In genomic region chr3:27190865-27191264, GRCm38 (mm10) we compare ENCODE assay signal across 21 mouse cellular contexts. TPM values are rescaled to one million over a fixed set of nuclear protein-coding genes. Genes with fewer than 3 reads are reported as not detected.
A peak's percentile ranks its signal among the peaks of the same experiment; 100 is the strongest.
DNase-seq lines count a peak whose midpoint lies in the region; ATAC-seq and TF ChIP-seq lines count a peak whose summit lies in the region.
"Had no signal": no experiment of that assay in that cellular context is flagged by ENCODE, and none has a peak within 500 bp of the region (broad histone marks: within the 10 kb centered on the region; RNA-seq: fewer than 3 reads in every experiment).

No protein-coding gene starts in this region.

- no peak overlapping the region for H3K27ac ChIP-seq in intestine, embryonic 14.5 days (ENCODE audit: low read depth)
- no peak overlapping the region for H3K27ac ChIP-seq in intestine, embryonic 15.5 days
- H3K27ac ChIP-seq in bone marrow macrophage, adult 2 months (ENCODE audit: insufficient read depth, low read depth, low read length): peak overlapping the region; percentile 99
- H3K27ac ChIP-seq in stomach, embryonic 16.5 days (ENCODE audit: low read length): peak overlapping the region; percentile 70
- H3K27ac ChIP-seq in hindbrain, embryonic 12.5 days: no peak overlapping the region
- H3K27ac ChIP-seq: embryonic facial prominence, embryonic 13.5 days; gastrocnemius, adult 2 months; hindbrain, embryonic 14.5 days had no signal

- DNase-seq in intestine, embryonic 14.5 days (ENCODE audit: low spot score): no peak
- peak; percentile 81 for DNase-seq in ES-CJ7 (ENCODE audit: low read depth, low spot score)
- no peak for DNase-seq in adrenal gland, adult (ENCODE audit: inconsistent age in 2 of 2, low spot score in 1 of 2)
- DNase-seq in right cerebral cortex, postnatal 10 days (ENCODE audit: low spot score in 2 of 2): no peak
- DNase-seq: adrenal gland, adult 8-10 months; cerebellum, adult 11-12 months; cerebellum, adult 9-10 months; cerebellum, postnatal 36 days; gastrocnemius, adult 2 months; gastrocnemius, postnatal 25 days; heart, adult 11 months; heart, postnatal 14 days had no signal

- H3K4me1 ChIP-seq in intestine, embryonic 14.5 days (replicated peaks; ENCODE audit: control insufficient read depth, insufficient read depth, low read length): peaks cover 12% of the 10 kb centered on the region
- no peaks in the 10 kb centered on the region for H3K4me1 ChIP-seq in intestine, embryonic 15.5 days (replicated peaks)
- peaks cover 81% of the 10 kb centered on the region for H3K4me1 ChIP-seq in bone marrow macrophage, adult 2 months (ENCODE audit: control insufficient read depth, insufficient read depth, low read length)
- H3K4me1 ChIP-seq in stomach, embryonic 16.5 days (ENCODE audit: control insufficient read depth, insufficient read depth, low read length): peaks cover 12% of the 10 kb centered on the region
- H3K4me1 ChIP-seq in hindbrain, embryonic 12.5 days: no peaks in the 10 kb centered on the region

- H3K9me3 ChIP-seq in intestine, embryonic 14.5 days (ENCODE audit: control insufficient read depth, low read length): no peaks in the 10 kb centered on the region
- H3K9me3 ChIP-seq in intestine, embryonic 15.5 days: no peaks in the 10 kb centered on the region
- H3K9me3 ChIP-seq in stomach, embryonic 16.5 days (replicated peaks; ENCODE audit: control insufficient read depth, low read length): no peaks in the 10 kb centered on the region
- no peaks in the 10 kb centered on the region for H3K9me3 ChIP-seq in hindbrain, embryonic 12.5 days (replicated peaks)
- H3K9me3 ChIP-seq: embryonic facial prominence, embryonic 13.5 days; G1E; heart, embryonic 15.5 days had no signal

- 81% methylated on average over 4 of the region's 4 CpGs for WGBS in intestine, embryonic 14.5 days
- 79% methylated on average over 4 of the region's 4 CpGs for WGBS in intestine, embryonic 15.5 days
- 69% methylated on average over 4 of the region's 4 CpGs for WGBS in stomach, embryonic 16.5 days
- WGBS in hindbrain, embryonic 12.5 days: 93% methylated on average over 4 of the region's 4 CpGs

- no peak overlapping the region for H3K4me2 ChIP-seq in intestine, embryonic 14.5 days (ENCODE audit: low read length)
- no peak overlapping the region for H3K4me2 ChIP-seq in intestine, embryonic 15.5 days (replicated peaks)
- H3K4me2 ChIP-seq in stomach, embryonic 16.5 days (ENCODE audit: low read depth, low read length): no peak overlapping the region
- H3K4me2 ChIP-seq in hindbrain, embryonic 12.5 days (replicated peaks): no peak overlapping the region
- H3K4me2 ChIP-seq: embryonic facial prominence, embryonic 13.5 days; heart, embryonic 15.5 days; hindbrain, embryonic 14.5 days had no signal

- no peaks in the 10 kb centered on the region for H3K27me3 ChIP-seq in intestine, embryonic 14.5 days (replicated peaks; ENCODE audit: control insufficient read depth, insufficient read depth, low read length)
- no peaks in the 10 kb centered on the region for H3K27me3 ChIP-seq in intestine, embryonic 15.5 days (replicated peaks)
- no peaks in the 10 kb centered on the region for H3K27me3 ChIP-seq in stomach, embryonic 16.5 days (ENCODE audit: control insufficient read depth, insufficient read depth, low read length)
- no peaks in the 10 kb centered on the region for H3K27me3 ChIP-seq in hindbrain, embryonic 12.5 days
- H3K27me3 ChIP-seq: embryonic facial prominence, embryonic 13.5 days; heart, embryonic 15.5 days had no signal

- no peak overlapping the region for H3K9ac ChIP-seq in intestine, embryonic 14.5 days (ENCODE audit: low read length)
- no peak overlapping the region for H3K9ac ChIP-seq in intestine, embryonic 15.5 days
- H3K9ac ChIP-seq in stomach, embryonic 16.5 days (ENCODE audit: low read length): no peak overlapping the region
- no peak overlapping the region for H3K9ac ChIP-seq in hindbrain, embryonic 12.5 days
- H3K9ac ChIP-seq: embryonic facial prominence, embryonic 13.5 days; heart, embryonic 15.5 days; hindbrain, embryonic 14.5 days had no signal

- H3K36me3 ChIP-seq in intestine, embryonic 14.5 days (ENCODE audit: control insufficient read depth, insufficient read depth, low read length): no peaks in the 10 kb centered on the region
- H3K36me3 ChIP-seq in intestine, embryonic 15.5 days: no peaks in the 10 kb centered on the region
- no peaks in the 10 kb centered on the region for H3K36me3 ChIP-seq in stomach, embryonic 16.5 days (ENCODE audit: control insufficient read depth, insufficient read depth, low read length)
- no peaks in the 10 kb centered on the region for H3K36me3 ChIP-seq in hindbrain, embryonic 12.5 days
- H3K36me3 ChIP-seq: embryonic facial prominence, embryonic 13.5 days; heart, embryonic 15.5 days had no signal

- no peak for TF ChIP-seq CTCF in bone marrow macrophage, adult 2 months (IDR thresholded peaks at IDR 0.05; ENCODE audit: low read depth, low read length)

- no peak for TF ChIP-seq POLR2A in bone marrow macrophage, adult 2 months (IDR thresholded peaks at IDR 0.05; ENCODE audit: borderline replicate concordance, low read depth, low read length)

- peak; percentile 48; the same call in 1 of the 2 replicates for ATAC-seq in intestine, embryonic 14.5 days (replicated peaks; ENCODE audit: low FRiP score, low TSS enrichment, low read depth)
- no peak for ATAC-seq in intestine, embryonic 15.5 days
- ATAC-seq in stomach, embryonic 16.5 days (ENCODE audit: insufficient read depth, low FRiP score): peak; percentile 76
- no peak for ATAC-seq in hindbrain, embryonic 12.5 days (ENCODE audit: low FRiP score)
- ATAC-seq: intestine, postnatal 0 days had no signal

- no peak overlapping the region for H3K4me3 ChIP-seq in intestine, embryonic 14.5 days (ENCODE audit: low read depth, low read length)
- H3K4me3 ChIP-seq in intestine, embryonic 15.5 days (replicated peaks): no peak overlapping the region
- no peak overlapping the region for H3K4me3 ChIP-seq in bone marrow macrophage, adult 2 months (ENCODE audit: insufficient read depth, low read length)
- H3K4me3 ChIP-seq in stomach, embryonic 16.5 days (replicated peaks; ENCODE audit: low read length): no peak overlapping the region
- no peak overlapping the region for H3K4me3 ChIP-seq in hindbrain, embryonic 12.5 days
- H3K4me3 ChIP-seq: embryonic facial prominence, embryonic 13.5 days; gastrocnemius, adult 2 months; heart, embryonic 15.5 days had no signal

RNA-seq across cellular contexts. Expression of gene Nceh1, which starts 8.1 kb away (rescaled TPM):
- 6.5 and 7.6 TPM in 2 replicates for polyA plus RNA-seq in intestine, embryonic 14.5 days (2014; fragmentation: Nextera tagmentation; extraction: Ambion mirVana)
- 8.6 and 9.3 TPM in 2 replicates for polyA plus RNA-seq in intestine, embryonic 15.5 days (2015; fragmentation: Nextera tagmentation; extraction: Ambion mirVana)
- 126 and 137 TPM in 2 replicates for polyA plus RNA-seq in bone marrow macrophage, adult 2 months (2012; ENCODE audit: insufficient read depth, insufficient read length, missing spikeins)
- polyA plus RNA-seq in stomach, embryonic 16.5 days (2015; fragmentation: Nextera tagmentation; extraction: Ambion mirVana): 7.5 and 8.6 TPM in 2 replicates
- 5.1 and 5.6 TPM in 2 replicates for polyA plus RNA-seq in hindbrain, embryonic 12.5 days (2016; fragmentation: Nextera tagmentation; extraction: Ambion mirVana)

RNA-seq across cellular contexts. Expression of gene Ect2, which starts 37.2 kb away (rescaled TPM):
- polyA plus RNA-seq in intestine, embryonic 14.5 days (2014; fragmentation: Nextera tagmentation; extraction: Ambion mirVana): 55.9 and 66.2 TPM in 2 replicates
- 42.3 and 52.5 TPM in 2 replicates for polyA plus RNA-seq in intestine, embryonic 15.5 days (2015; fragmentation: Nextera tagmentation; extraction: Ambion mirVana)
- 20.5 and 26.0 TPM in 2 replicates for polyA plus RNA-seq in bone marrow macrophage, adult 2 months (2012; ENCODE audit: insufficient read depth, insufficient read length, missing spikeins)
- 45.7 and 47.3 TPM in 2 replicates for polyA plus RNA-seq in stomach, embryonic 16.5 days (2015; fragmentation: Nextera tagmentation; extraction: Ambion mirVana)
- polyA plus RNA-seq in hindbrain, embryonic 12.5 days (2016; fragmentation: Nextera tagmentation; extraction: Ambion mirVana): 46.8 and 48.1 TPM in 2 replicates

Comparison
In these comparisons a context has a peak if more than half of its experiments do, and no peak if none do; other contexts are left out.
1. ATAC-seq: peak in intestine, embryonic 14.5 days (single experiment) and stomach, embryonic 16.5 days (single experiment); none in intestine, embryonic 15.5 days (single experiment) and hindbrain, embryonic 12.5 days (single experiment).
2. H3K27ac ChIP-seq: peak in bone marrow macrophage, adult 2 months (single experiment) and stomach, embryonic 16.5 days (single experiment); none in intestine, embryonic 14.5 days (single experiment), intestine, embryonic 15.5 days (single experiment) and hindbrain, embryonic 12.5 days (single experiment).
3. RNA of gene Nceh1, which starts 8.1 kb away (polyA plus RNA-seq): 126 to 137 TPM in bone marrow macrophage, adult 2 months; 7.5 to 8.6 TPM in stomach, embryonic 16.5 days, 8.6 to 9.3 TPM in intestine, embryonic 15.5 days, 6.5 to 7.6 TPM in intestine, embryonic 14.5 days and 5.1 to 5.6 TPM in hindbrain, embryonic 12.5 days; every median in the first group is over 10 times any median in the second.